Mouse (Mus musculus): Measurements from ENCODE around the gene 9130204L05Rik.

Gene 9130204L05Rik

GRCm38 (mm10) chr3:91090703-91091102 is at the start of gene 9130204L05Rik:
TSS of gene 9130204L05Rik (minus strand) at chr3:91090803.
- DNase-seq (ENCODE audit: low spot score), result no peak

GRCm38 (mm10) chr3:91108696-91109095 is 18.1 kb upstream of the 9130204L05Rik start:
- DNase-seq (ENCODE audit: low spot score), result no peak

GRCm38 (mm10) chr3:91059211-91059610 is 31.4 kb downstream of the 9130204L05Rik start:
- DNase-seq (ENCODE audit: low spot score), result no peak

DNA sequence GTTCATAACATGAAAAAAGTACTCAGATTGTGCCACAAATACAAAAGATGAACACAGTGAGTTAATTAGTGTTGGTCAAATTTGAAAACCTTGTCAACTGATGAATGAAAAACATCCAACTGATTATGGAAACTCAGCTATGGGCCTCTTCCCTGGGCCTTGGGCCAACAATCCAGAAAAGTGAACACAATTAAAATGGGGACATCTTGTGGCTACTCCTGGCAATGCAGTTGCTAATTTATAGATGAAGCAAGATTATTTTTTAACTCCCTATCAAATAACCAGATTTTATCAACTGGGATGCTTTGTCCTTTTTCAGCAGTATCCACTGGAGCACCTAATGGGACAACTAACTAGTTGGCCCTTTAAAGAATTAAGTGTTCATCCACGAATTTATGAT is 37.9 kb downstream of the 9130204L05Rik start:
- no peak for DNase-seq (ENCODE audit: low spot score)
